In the genomic region with DNA sequence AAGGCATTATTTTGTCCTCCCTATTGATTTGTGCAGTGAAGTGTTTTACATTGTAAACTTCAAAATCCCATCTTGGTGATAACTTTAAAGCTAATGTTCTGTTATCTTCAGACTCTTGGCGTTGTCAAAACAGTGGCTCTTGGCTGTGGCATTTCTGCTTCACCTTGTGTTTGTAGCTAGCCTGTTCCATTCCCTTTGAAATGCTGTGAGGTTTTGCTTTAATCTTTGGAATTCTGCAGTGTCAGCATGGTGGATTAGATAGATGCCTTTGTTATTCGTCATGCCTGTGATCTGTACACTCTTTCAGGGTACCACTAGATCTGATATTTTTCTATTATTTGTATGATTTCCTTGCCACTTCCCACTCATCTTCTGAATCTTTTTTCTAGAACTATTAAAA, we compare ENCODE assay signal across 24 mouse cellular contexts.
DNase-seq lines count a peak whose midpoint lies in the region; ATAC-seq and TF ChIP-seq lines count a peak whose summit lies in the region.
"Had no signal": no experiment of that assay in that cellular context is flagged by ENCODE, and none has a peak within 500 bp of the region (broad histone marks: within the 10 kb centered on the region; RNA-seq: fewer than 3 reads in every experiment).

No protein-coding gene starts in this region.

- H3K27me3 ChIP-seq in Patski = no peaks in the 10 kb centered on the region
- H3K27me3 ChIP-seq: embryonic facial prominence, embryonic 12.5 days; forebrain, embryonic 13.5 days; forebrain, embryonic 15.5 days had no signal

- no peaks in the 10 kb centered on the region for H3K9me3 ChIP-seq in ES-E14 (ENCODE audit: control insufficient read depth, insufficient read depth, low read depth, low read length)
- H3K9me3 ChIP-seq: embryonic facial prominence, embryonic 10.5 days; embryonic facial prominence, embryonic 12.5 days; forebrain, embryonic 13.5 days; forebrain, embryonic 15.5 days; G1E had no signal

- intact Hi-C loops in gastrocnemius, postnatal 36 days (cut with DNase I) = no loop called here

- H3K4me1 ChIP-seq in ES-E14 (ENCODE audit: control insufficient read depth in 2 of 2, insufficient read depth in 2 of 2, low read length in 2 of 2, poor library complexity in 1 of 2) = no peaks in the 10 kb centered on the region
- H3K4me1 ChIP-seq in embryonic fibroblast, embryonic 13.5 days (ENCODE audit: control insufficient read depth, insufficient read depth, low read length) = peaks cover 3% of the 10 kb centered on the region; the same call in 1 of the 2 replicates
- H3K4me1 ChIP-seq: embryonic facial prominence, embryonic 12.5 days; forebrain, embryonic 13.5 days; forebrain, embryonic 15.5 days had no signal

- H3K36me3 ChIP-seq in ES-E14 (ENCODE audit: control insufficient read depth, insufficient read depth, low read length, poor library complexity, severe bottlenecking) = no peaks in the 10 kb centered on the region
- H3K36me3 ChIP-seq: embryonic facial prominence, embryonic 10.5 days; embryonic facial prominence, embryonic 12.5 days; forebrain, embryonic 15.5 days; G1E had no signal

- peak; percentile 44 for ATAC-seq in Patski
- ATAC-seq: activated CD4-positive, CD25-positive, alpha-beta regulatory T cell, adult 4 months; forebrain, embryonic 13.5 days; forebrain, embryonic 15.5 days; forebrain, postnatal 0 days had no signal

- POLR2A ChIA-PET in Patski (lab: Charles Lee) = no interaction called here

- DNase-seq in 3T3-L1 (ENCODE audit: low read depth, low spot score) (peak; percentile 61), ES-E14 (ENCODE audit: low read depth, low spot score) (no peak), Patski (ENCODE audit: low read depth, low spot score) (no peak)
- no peak for DNase-seq in thymus, adult 18-20 months
- no peak for DNase-seq in urinary bladder, postnatal 4 days (ENCODE audit: low spot score in 2 of 2)
- no peak for DNase-seq in gastrocnemius, postnatal 36 days
- no peak for DNase-seq in lung, adult 18-20 months
- DNase-seq: adrenal gland, adult 2 months; adrenal gland, postnatal 10 days; adrenal gland, postnatal 25 days; cerebellum, adult 11-12 months; cerebellum, adult 2 months; cerebellum, adult 9-10 months; cerebellum, postnatal 10 days; cerebellum, postnatal 25 days; forebrain, postnatal 0 days had no signal

- no peak overlapping the region for H3K4me3 ChIP-seq in ES-E14 (ENCODE audit: insufficient read depth in 1 of 2, low read depth in 1 of 2, low read length in 2 of 2, poor library complexity in 1 of 2, severe bottlenecking in 1 of 2)
- H3K4me3 ChIP-seq in embryonic fibroblast, embryonic 13.5 days (ENCODE audit: insufficient read depth, low read length) = no peak overlapping the region
- H3K4me3 ChIP-seq: embryonic facial prominence, embryonic 10.5 days; embryonic facial prominence, embryonic 12.5 days; erythroblast, embryonic 14.5 days; forebrain, embryonic 13.5 days; forebrain, embryonic 15.5 days had no signal

- in situ Hi-C loops in ES-E14 (cut with MboI; ENCODE audit: low sequenced_read_pairs in 2 of 2, unreplicated experiment in 2 of 2) = no loop called here
- in situ Hi-C loops in Patski (cut with MboI; ENCODE audit: low pct_unique_long_range_greater_than_20kb) = no loop called here

- no peak for TF ChIP-seq CTCF in Patski (IDR thresholded peaks at IDR 0.05)
- TF ChIP-seq CTCF in embryonic fibroblast, embryonic 13.5 days (IDR thresholded peaks at IDR 0.05; ENCODE audit: borderline replicate concordance, insufficient read depth, low read length) = no peak

- CTCF ChIA-PET in Patski (lab: Charles Lee) = no interaction called here

- no peak overlapping the region for H3K9ac ChIP-seq in ES-E14 (ENCODE audit: insufficient read depth, low read depth, low read length, poor library complexity, severe bottlenecking)
- H3K9ac ChIP-seq: embryonic facial prominence, embryonic 12.5 days; forebrain, embryonic 13.5 days; forebrain, embryonic 15.5 days; forebrain, postnatal 0 days had no signal

- H3K27ac ChIP-seq in ES-E14 (ENCODE audit: insufficient read depth, low read depth, low read length, poor library complexity, severe bottlenecking) = no peak overlapping the region
- peak overlapping the region; percentile 78 for H3K27ac ChIP-seq in embryonic fibroblast, embryonic 13.5 days (ENCODE audit: insufficient read depth, low read length)
- H3K27ac ChIP-seq: embryonic facial prominence, embryonic 10.5 days; embryonic facial prominence, embryonic 12.5 days; forebrain, embryonic 13.5 days; forebrain, embryonic 15.5 days had no signal

- TF ChIP-seq POLR2A in embryonic fibroblast, embryonic 13.5 days (IDR thresholded peaks at IDR 0.05; ENCODE audit: low read depth, low read length) = no peak

TF ChIP-seq in ES-E14, 5 proteins besides CTCF, POLR2A, EP300 and RAD21:
- TF ChIP-seq CHD2 (IDR thresholded peaks at IDR 0.05; ENCODE audit: low read depth, low read length) (no peak), ZNF384 (IDR thresholded peaks at IDR 0.05; ENCODE audit: low read depth, low read length) (no peak), MAFK (IDR thresholded peaks at IDR 0.05; ENCODE audit: insufficient read depth, low read depth, low read length) (peak; percentile 64; the same call in 1 of the 2 replicates), ZC3H11A (IDR thresholded peaks at IDR 0.05; ENCODE audit: borderline replicate concordance, low read depth, low read length) (no peak)
